ENCODE assay signal across 7 mouse cellular contexts in genomic region chr15:63360402-63360801, GRCm38 (mm10).
A peak's percentile ranks its signal among the peaks of the same experiment; 100 is the strongest.
DNase-seq lines count a peak whose midpoint lies in the region; ATAC-seq and TF ChIP-seq lines count a peak whose summit lies in the region.

No protein-coding gene starts in this region.

- H3K27me3 ChIP-seq in forebrain, postnatal 0 days (ENCODE audit: insufficient read depth, low read length): no peaks in the 10 kb centered on the region

- H3K4me1 ChIP-seq in forebrain, postnatal 0 days (ENCODE audit: insufficient read depth): no peaks in the 10 kb centered on the region

- ATAC-seq in forebrain, postnatal 0 days: peak; percentile 61
- ATAC-seq in inflammation-experienced regulatory T-cells, adult 6 months: no peak

- WGBS in forebrain, postnatal 0 days: 36% methylated on average over 7 of the region's 7 CpGs

- peak; percentile 7 for DNase-seq in layer of hippocampus, adult 11-12 months (ENCODE audit: low spot score)
- no peak for DNase-seq in layer of hippocampus, adult 9-10 months (ENCODE audit: low spot score)
- DNase-seq in forebrain, postnatal 0 days: peak; percentile 84
- peak; percentile 54 to 59 for DNase-seq in heart, postnatal 36 days
- peak; percentile 36 for DNase-seq in right cerebral cortex, postnatal 14 days
- no peak for DNase-seq in cerebellum, postnatal 36 days

- no peak for TF ChIP-seq CTCF in forebrain, postnatal 0 days (IDR thresholded peaks at IDR 0.05; ENCODE audit: low read depth)

- H3K4me2 ChIP-seq in forebrain, postnatal 0 days (ENCODE audit: low read depth): no peak overlapping the region

- H3K36me3 ChIP-seq in forebrain, postnatal 0 days (ENCODE audit: insufficient read depth): no peaks in the 10 kb centered on the region

- no peak overlapping the region for H3K4me3 ChIP-seq in forebrain, postnatal 0 days (ENCODE audit: low read depth, low read length)

- no peaks in the 10 kb centered on the region for H3K9me3 ChIP-seq in forebrain, postnatal 0 days (ENCODE audit: low read length)

- H3K9ac ChIP-seq in forebrain, postnatal 0 days: no peak overlapping the region

- intact Hi-C loops in heart, postnatal 36 days (cut with DNase I): no loop called here

- H3K27ac ChIP-seq in forebrain, postnatal 0 days (ENCODE audit: low read depth, low read length): no peak overlapping the region

Comparison
In these comparisons a context has a peak if more than half of its experiments do, and no peak if none do; other contexts are left out.
1. DNase-seq: peak in layer of hippocampus, adult 11-12 months (single experiment), forebrain, postnatal 0 days (single experiment), heart, postnatal 36 days (2 of 2) and right cerebral cortex, postnatal 14 days (single experiment); none in layer of hippocampus, adult 9-10 months (single experiment) and cerebellum, postnatal 36 days (0 of 2).